Mouse (Mus musculus) v-Abl transformed pro-B cells (cell line): ENCODE results near the gene Kif3a.

Experiments
- in situ Hi-C, 2 experiments: fragments of 400-800 bp; cut with MboI; formaldehyde crosslinking; loops; one replicate each; pipeline ENCODE4 v1.15.1; 2025; ENCODE audit not compliant: unreplicated experiment in 2 of 2

Gene Kif3a

GRCm38 (mm10) chr11:53637803-53638260 lies 70.7 kb downstream of the Kif3a start:
- in situ Hi-C loops = no loop called here

- in situ Hi-C loops = no loop called here
These were observed 75.6 kb downstream of the Kif3a start for GRCm38 (mm10) chr11:53642744-53643279.

- in situ Hi-C loops = no loop called here
These were observed 76.8 kb downstream of the Kif3a start for GRCm38 (mm10) chr11:53644017-53644416.

- in situ Hi-C loops = loop anchor here in 1 of 2 experiments (25.0 kb wide), 1 partner anchor 389 kb away; no protein-coding TSS in a partner anchor
These were observed 84.3 kb downstream of the Kif3a start for GRCm38 (mm10) chr11:53651441-53651840.
